ENCODE assay signal across 8 mouse cellular contexts in the genomic region with DNA sequence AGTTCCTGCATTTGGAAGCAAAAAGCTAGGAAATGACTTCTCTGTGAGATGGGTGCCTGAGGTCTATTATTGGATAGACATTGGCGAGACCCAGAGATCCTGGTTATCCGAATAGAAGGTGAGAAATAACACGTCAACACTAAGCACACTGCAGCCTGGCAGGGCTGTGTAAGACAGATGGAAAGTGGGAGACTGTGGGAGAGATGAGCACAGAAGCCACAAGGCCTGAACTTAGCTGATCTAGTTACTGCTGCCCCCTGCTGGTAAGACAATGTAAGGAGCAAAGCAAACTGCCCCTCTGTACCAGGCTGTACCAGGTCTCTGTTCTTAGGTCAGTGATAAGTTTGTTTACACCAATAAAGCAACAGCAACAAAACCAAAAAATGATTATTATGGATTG. TPM values are rescaled to one million over a fixed set of nuclear protein-coding genes. Genes with fewer than 3 reads are reported as not detected.
A peak's percentile ranks its signal among the peaks of the same experiment; 100 is the strongest.
DNase-seq lines count a peak whose midpoint lies in the region; ATAC-seq and TF ChIP-seq lines count a peak whose summit lies in the region.

No protein-coding gene starts in this region.

- no peaks in the 10 kb centered on the region for H3K9me3 ChIP-seq in intestine, embryonic 16.5 days (ENCODE audit: control insufficient read depth, low read length)

- no peaks in the 10 kb centered on the region for H3K36me3 ChIP-seq in intestine, embryonic 16.5 days (ENCODE audit: control insufficient read depth, insufficient read depth, low read length)

- no peak overlapping the region for H3K4me2 ChIP-seq in intestine, embryonic 16.5 days (ENCODE audit: low read depth, low read length)

- no peaks in the 10 kb centered on the region for H3K27me3 ChIP-seq in intestine, embryonic 16.5 days (replicated peaks; ENCODE audit: control insufficient read depth, insufficient read depth, low read length)

- H3K4me1 ChIP-seq in intestine, embryonic 16.5 days (ENCODE audit: control insufficient read depth, insufficient read depth, low read length) = peaks cover 2% of the 10 kb centered on the region; the same call in 1 of the 2 replicates

- peak; percentile 92 for DNase-seq in heart, adult 11 months
- no peak for DNase-seq in heart, postnatal 25 days (ENCODE audit: low spot score)
- peak; percentile 62 for DNase-seq in gastrocnemius, adult 2 months
- DNase-seq in left cerebral cortex, postnatal 10 days (ENCODE audit: extremely low spot score in 1 of 2, low spot score in 2 of 2) = peak; percentile 80 to 85
- DNase-seq in mesoderm, embryonic 11.5 days (ENCODE audit: low read depth, low spot score) = peak; percentile 87
- DNase-seq in right cerebral cortex, postnatal 36 days (ENCODE audit: low spot score in 2 of 2) = peak; percentile 77 to 89

- peak; percentile 83 for TF ChIP-seq CTCF in gastrocnemius, adult 2 months (IDR thresholded peaks at IDR 0.05)

- H3K4me3 ChIP-seq in gastrocnemius, adult 2 months = no peak overlapping the region
- H3K4me3 ChIP-seq in intestine, embryonic 16.5 days (ENCODE audit: low read length) = no peak overlapping the region

- intact Hi-C loops in heart, postnatal 25 days (cut with DNase I) = loop anchor here (2.0 kb wide), 1 partner anchor 162 kb away; no protein-coding TSS in a partner anchor
- intact Hi-C loops in gastrocnemius, adult 2 months (cut with DNase I) = loop anchor here (2.0 to 10.0 kb wide), 2 partner anchors 162 to 486 kb away; partner anchors contain the start of gene Lsm11
- intact Hi-C loops in left cerebral cortex, postnatal 10 days (cut with DNase I) = loop anchor here (5.0 kb wide), 1 partner anchor 154 kb away; no protein-coding TSS in a partner anchor

- WGBS in intestine, embryonic 16.5 days = 15% methylated on average over 3 of the region's 3 CpGs

- no peak overlapping the region for H3K27ac ChIP-seq in gastrocnemius, adult 2 months
- no peak overlapping the region for H3K27ac ChIP-seq in intestine, embryonic 16.5 days (ENCODE audit: low read length)

- no peak overlapping the region for H3K9ac ChIP-seq in intestine, embryonic 16.5 days (ENCODE audit: low read depth, low read length)

- peak; percentile 97 for ATAC-seq in common myeloid progenitor, adult 5-6 weeks (replicated peaks; ENCODE audit: low read depth, poor library complexity, severe bottlenecking)
- peak; percentile 74 for ATAC-seq in intestine, embryonic 16.5 days

RNA-seq across cellular contexts. Expression of gene Med7, which starts 5.6 kb away (rescaled TPM):
- 10 to 100 TPM; 14.6 to 16.9 TPM for total RNA-seq in heart, postnatal 25 days (2021)
- total RNA-seq in common myeloid progenitor, adult 5-6 weeks (2017) = 38.7 and 45.2 TPM in 2 replicates
- total RNA-seq in gastrocnemius, adult 2 months (2021) = 10 to 100 TPM; 14.5 to 20.0 TPM
- polyA plus RNA-seq in intestine, embryonic 16.5 days (2015; fragmentation: Nextera tagmentation; extraction: Ambion mirVana) = 50.8 and 52.0 TPM in 2 replicates
- total RNA-seq in left cerebral cortex, postnatal 10 days (2021) = 10 to 100 TPM; 31.5 to 33.6 TPM

RNA-seq across cellular contexts. Expression of gene Havcr2, which starts 23.6 kb away (rescaled TPM):
- total RNA-seq in heart, postnatal 25 days (2021) = under 1 TPM; 0.28 to 0.36 TPM
- 1.2 and 4.4 TPM in 2 replicates for total RNA-seq in common myeloid progenitor, adult 5-6 weeks (2017)
- total RNA-seq in gastrocnemius, adult 2 months (2021) = under 1 TPM in 1 of 2 experiments, not detected in 1; 0.17 TPM
- polyA plus RNA-seq in intestine, embryonic 16.5 days (2015; fragmentation: Nextera tagmentation; extraction: Ambion mirVana) = 0.18 and 0.21 TPM in 2 replicates
- total RNA-seq in left cerebral cortex, postnatal 10 days (2021) = 1 to 10 TPM in 1 of 2 experiments, under 1 TPM in 1; 0.87 to 1.5 TPM

RNA-seq across cellular contexts. Expression of gene Fam71b, which starts 34.8 kb away (rescaled TPM):
- total RNA-seq in heart, postnatal 25 days (2021) = not detected
- total RNA-seq in common myeloid progenitor, adult 5-6 weeks (2017) = not detected in 2 replicates
- not detected for total RNA-seq in gastrocnemius, adult 2 months (2021)
- polyA plus RNA-seq in intestine, embryonic 16.5 days (2015; fragmentation: Nextera tagmentation; extraction: Ambion mirVana) = not detected in 2 replicates
- not detected for total RNA-seq in left cerebral cortex, postnatal 10 days (2021)

RNA-seq across cellular contexts. Expression of gene Itk, which starts 41.8 kb away (rescaled TPM):
- total RNA-seq in heart, postnatal 25 days (2021) = under 1 TPM; 0.16 to 0.31 TPM
- 0.87 and 1.1 TPM in 2 replicates for total RNA-seq in common myeloid progenitor, adult 5-6 weeks (2017)
- not detected for total RNA-seq in gastrocnemius, adult 2 months (2021)
- polyA plus RNA-seq in intestine, embryonic 16.5 days (2015; fragmentation: Nextera tagmentation; extraction: Ambion mirVana) = 0.28 and 0.33 TPM in 2 replicates
- total RNA-seq in left cerebral cortex, postnatal 10 days (2021) = under 1 TPM; 0.34 to 0.41 TPM
